Mouse (Mus musculus) kidney, adult 9 months (tissue): ENCODE measurements at regions not wholly inside any gene's neighbourhood (a gene's known extent, or its start where the extent isn't known, plus 50 kb on each side); places are given as distances from the start of the nearest gene placed in this dataset.

Experiments
- DNase-seq: peaks from one replicate; pipeline ENCODE4 v3.0.0; 2022

- no peak for DNase-seq
Measured at GRCm38 (mm10) chr16:89625253-89625652, 54.3 kb upstream of the Krtap11-1 start.
